Mouse (Mus musculus): ENCODE results near the gene Ano6.

DNA sequence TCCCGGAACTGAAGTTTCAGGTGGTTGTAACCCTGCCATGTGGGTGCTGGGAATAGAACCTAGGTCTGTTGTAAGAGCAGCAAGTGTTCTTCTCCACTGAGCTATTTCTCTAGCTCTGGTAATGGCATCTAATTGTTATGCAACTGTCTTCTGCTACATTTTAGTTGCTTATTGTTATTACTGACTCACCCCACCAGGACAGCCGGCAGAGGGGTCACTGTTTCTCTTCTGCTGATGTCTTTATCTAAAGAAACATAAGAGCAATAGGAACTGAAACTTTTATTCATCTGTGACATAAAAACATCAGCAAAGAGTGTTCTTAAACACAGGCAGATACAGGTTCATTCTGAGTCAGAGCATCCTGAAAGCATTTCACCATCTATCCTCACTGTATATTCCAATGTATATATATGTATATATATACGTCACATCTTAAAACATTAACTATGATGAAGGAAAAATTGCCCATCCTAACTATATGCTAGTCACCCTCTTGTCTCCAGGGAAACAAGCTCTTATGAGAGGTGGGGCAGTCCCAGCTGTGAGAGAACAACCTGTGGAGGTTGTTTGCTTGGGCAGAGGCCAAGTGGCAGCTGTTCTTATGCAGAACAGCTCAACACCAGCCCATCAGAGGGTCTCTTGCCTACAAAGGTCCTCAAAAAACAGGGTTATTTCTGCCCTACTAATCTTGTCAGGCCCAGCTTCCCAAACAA lies 171.9 kb downstream of the Ano6 start:
- TF ChIP-seq CTCF (IDR thresholded peaks at IDR 0.05; ENCODE audit: control insufficient read depth, insufficient read depth, insufficient replicate concordance, low read depth, low read length): no peak
- no peak for TF ChIP-seq POLR2A (IDR thresholded peaks at IDR 0.05; ENCODE audit: control insufficient read depth, low read depth, low read length)

Measured in testis, adult 2 months (tissue).